Mouse (Mus musculus): Measurements from ENCODE around the gene Map2k2. TPM values are rescaled to one million over a fixed set of nuclear protein-coding genes. Genes with fewer than 3 reads are reported as not detected.
"Not testable (repeated sequence)": the region's sequence is repeated elsewhere in the genome, so short reads cannot be mapped to it uniquely, and the experiment has no call there.

The Map2k2 gene
- total and polyA plus RNA-seq, 3 experiments: 147 to 212 TPM; not detected in 1

DNA sequence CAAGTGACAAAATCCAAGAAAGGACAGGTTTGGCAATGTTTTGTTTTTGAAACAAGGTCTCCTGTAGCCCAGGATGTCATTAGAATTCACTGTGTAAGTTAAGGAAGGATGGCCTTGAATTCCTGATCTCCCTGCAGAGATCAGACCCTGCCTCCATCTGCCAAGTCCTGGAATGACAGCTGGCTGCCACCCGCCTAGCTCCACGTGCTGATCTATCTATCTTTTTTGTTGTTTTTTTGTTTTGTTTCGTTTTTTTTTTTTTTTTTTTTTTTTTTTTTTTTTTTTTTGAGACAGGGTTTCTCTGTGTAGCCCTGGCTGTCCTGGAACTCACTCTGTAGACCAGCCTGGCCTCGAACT is 69.6 kb downstream of the Map2k2 start:
- Histone ChIP-seq H3K79me2 (ENCODE audit: control insufficient read depth, insufficient read depth, low read length, poor library complexity) (peaks cover 36% of the 10 kb centered on the region), H3K4me3 (ENCODE audit: control insufficient read depth in 1 of 2, insufficient read depth in 1 of 2, low read depth in 2 of 2, low read length in 2 of 2) (peak overlapping the region; percentile 58 to 66), H3K9ac (ENCODE audit: control insufficient read depth, low read depth, low read length, poor library complexity, severe bottlenecking) (peak overlapping the region; percentile 59), H3K4me1 (ENCODE audit: control insufficient read depth in 1 of 2, insufficient read depth in 2 of 2, low read length in 2 of 2) (peaks cover 0 to 28% of the 10 kb centered on the region in 2 experiments; a peak in 3 of 4 replicates), H3K36me3 (ENCODE audit: control insufficient read depth in 1 of 2, insufficient read depth in 2 of 2, low read length in 2 of 2) (peaks cover 5 to 18% of the 10 kb centered on the region in 2 experiments), H3K27ac (ENCODE audit: control insufficient read depth, low read depth, low read length) (peak overlapping the region; percentile 80)
- H3K27me3 ChIP-seq (ENCODE audit: control insufficient read depth in 1 of 2, insufficient read depth in 2 of 2, low read length in 2 of 2); H3K9me3 ChIP-seq (replicated peaks; ENCODE audit: insufficient read depth, low read length); DNase-seq (ENCODE audit: low read depth, low spot score): not testable (repeated sequence)
- TF ChIP-seq ZNF384 (IDR thresholded peaks at IDR 0.05; ENCODE audit: low read depth, low read length) (peak; percentile 60), MXI1 (IDR thresholded peaks at IDR 0.05; ENCODE audit: low read depth, low read length) (peak; percentile 94), SIN3A (IDR thresholded peaks at IDR 0.05; ENCODE audit: low read length) (peak; percentile 11; the same call in 1 of the 2 replicates), GATA1 (IDR thresholded peaks at IDR 0.05; ENCODE audit: low read depth, low read length) (0 out of 2 replicates have a peak, but pooled peaks have one; percentile 3)

DNA sequence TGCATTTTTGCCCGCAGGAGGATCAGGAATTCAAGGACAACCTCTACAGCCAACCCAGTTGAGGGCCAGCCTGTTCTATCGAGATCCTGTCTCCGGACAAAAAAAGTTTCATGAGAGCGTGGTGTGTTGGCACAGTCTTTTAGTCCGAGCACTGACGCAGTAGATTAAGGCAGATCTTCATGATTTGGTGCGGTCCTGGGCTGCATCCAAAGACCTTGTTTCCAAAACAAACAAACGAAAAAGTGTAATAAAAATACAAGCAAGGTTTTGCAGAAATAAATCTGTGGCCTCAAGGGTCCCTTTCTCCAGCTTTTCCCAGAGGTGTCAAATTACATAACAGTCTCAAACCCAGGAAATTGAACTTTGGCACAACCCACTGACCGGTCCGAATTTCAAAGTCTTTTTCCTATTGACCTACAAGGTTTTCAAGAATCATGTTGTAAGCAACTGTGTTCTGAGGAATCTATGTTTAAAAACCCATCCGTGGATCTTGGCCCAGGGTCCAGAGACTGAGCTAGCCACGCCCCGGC is 70.3 kb downstream of the Map2k2 start:
- Histone ChIP-seq H3K27me3 (ENCODE audit: control insufficient read depth in 1 of 2, insufficient read depth in 2 of 2, low read length in 2 of 2) (no peaks in the 10 kb centered on the region), H3K36me3 (ENCODE audit: control insufficient read depth in 1 of 2, insufficient read depth in 2 of 2, low read length in 2 of 2) (peaks cover 5 to 18% of the 10 kb centered on the region in 2 experiments)

DNA sequence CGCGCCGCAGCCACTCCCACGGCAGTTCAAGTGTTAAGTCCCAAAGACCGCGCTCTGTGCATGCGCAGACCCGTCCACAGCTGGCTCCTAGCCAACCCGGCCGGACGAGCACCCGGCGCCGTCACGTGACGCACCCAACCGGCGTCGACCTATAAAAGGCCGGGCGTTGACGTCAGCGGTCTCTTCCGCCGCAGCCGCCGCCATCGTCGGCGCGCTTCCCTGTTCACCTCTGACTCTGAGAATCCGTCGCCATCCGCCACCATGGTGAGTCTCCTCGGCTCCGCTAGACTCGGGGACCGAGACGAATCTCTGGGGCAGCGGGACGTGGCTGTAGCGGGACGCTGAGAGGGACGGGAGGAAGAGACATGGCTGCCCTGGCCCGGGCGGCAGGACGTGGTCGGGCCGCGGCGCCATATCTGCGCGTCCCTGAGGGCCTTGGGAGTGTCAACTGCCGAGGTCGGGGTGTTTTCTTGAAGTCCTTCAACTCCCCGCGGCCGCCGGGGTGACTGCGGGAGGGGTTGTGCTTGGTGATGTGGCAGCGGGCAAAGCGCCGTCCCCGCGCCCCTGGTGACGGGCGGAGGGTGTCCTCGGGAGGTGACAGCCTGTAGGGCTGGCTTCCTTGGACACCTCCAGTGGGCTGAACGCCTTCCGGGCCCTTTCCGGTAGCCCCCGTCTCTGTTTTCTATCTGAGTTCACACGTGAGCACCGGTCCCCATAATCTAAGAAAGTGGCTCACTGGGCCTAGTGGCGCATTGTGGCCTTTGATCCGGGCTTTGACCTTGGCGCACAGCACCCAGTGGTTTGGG is 71.0 kb downstream of the Map2k2 start, which contains the start of gene Eef2:
Eef2 (plus strand) TSS at position 166 of the 806 bp plus-strand sequence.
- H3K4me3 ChIP-seq (ENCODE audit: control insufficient read depth in 1 of 2, insufficient read depth in 1 of 2, low read depth in 2 of 2, low read length in 2 of 2): peak within 1 kb of the TSS; percentile 66 to 80
- peak within 1 kb of the TSS; percentile 84 for H3K27ac ChIP-seq (ENCODE audit: control insufficient read depth, low read depth, low read length)
- DNase-seq (ENCODE audit: low read depth, low spot score): peak; percentile 97
- no peaks in the 10 kb centered on the region for H3K27me3 ChIP-seq (ENCODE audit: control insufficient read depth in 1 of 2, insufficient read depth in 2 of 2, low read length in 2 of 2)
- H3K9me3 ChIP-seq (replicated peaks; ENCODE audit: insufficient read depth, low read length): no peaks in the 10 kb centered on the region
- peaks cover 0 to 28% of the 10 kb centered on the region in 2 experiments; a peak in 3 of 4 replicates for H3K4me1 ChIP-seq (ENCODE audit: control insufficient read depth in 1 of 2, insufficient read depth in 2 of 2, low read length in 2 of 2)
- H3K9ac ChIP-seq (ENCODE audit: control insufficient read depth, low read depth, low read length, poor library complexity, severe bottlenecking): peak within 1 kb of the TSS; percentile 94
- H3K79me2 ChIP-seq (ENCODE audit: control insufficient read depth, insufficient read depth, low read length, poor library complexity): peaks cover 36% of the 10 kb centered on the region
- H3K36me3 ChIP-seq (ENCODE audit: control insufficient read depth in 1 of 2, insufficient read depth in 2 of 2, low read length in 2 of 2): peaks cover 6 to 18% of the 10 kb centered on the region in 2 experiments
- TF ChIP-seq GATA1 (IDR thresholded peaks at IDR 0.05; ENCODE audit: low read depth, low read length): no peak
- peak; percentile 97; the same call in 1 of the 2 replicates for TF ChIP-seq ZMIZ1 (IDR thresholded peaks at IDR 0.05; ENCODE audit: low read depth, low read length)
- peak; percentile 99 for TF ChIP-seq NELFE (IDR thresholded peaks at IDR 0.05; ENCODE audit: low read depth, low read length)
- TF ChIP-seq USF1 (IDR thresholded peaks at IDR 0.05; ENCODE audit: low read depth, low read length): peak; percentile 99
- TF ChIP-seq POLR2AphosphoS5 (IDR thresholded peaks at IDR 0.05; ENCODE audit: borderline replicate concordance, low read depth, low read length): peak; percentile 97; the same call in 1 of the 2 replicates
- no peak for TF ChIP-seq UBTF (IDR thresholded peaks at IDR 0.05; ENCODE audit: borderline replicate concordance, insufficient read depth, low read depth, low read length)
- TF ChIP-seq MXI1 (IDR thresholded peaks at IDR 0.05; ENCODE audit: low read depth, low read length): peak; percentile 86
- TF ChIP-seq CTCF (IDR thresholded peaks at IDR 0.05 in 2 of 3, conservative IDR thresholded peaks at IDR 0.05 in 1 of 3; ENCODE audit: control insufficient read depth in 1 of 3, insufficient read depth in 1 of 3, low read depth in 2 of 3, low read length in 3 of 3, poor library complexity in 1 of 3, severe bottlenecking in 1 of 3): no peak
- peak; percentile 85 for TF ChIP-seq ETS1 (IDR thresholded peaks at IDR 0.05; ENCODE audit: low read depth, low read length)
- no peak for TF ChIP-seq ZKSCAN1 (IDR thresholded peaks at IDR 0.05; ENCODE audit: low read depth, low read length)
- no peak for TF ChIP-seq MYB (IDR thresholded peaks at IDR 0.05; ENCODE audit: low read depth, low read length)
- TF ChIP-seq TCF12 (IDR thresholded peaks at IDR 0.05; ENCODE audit: low read depth, low read length): peak; percentile 85
- TF ChIP-seq POLR2AphosphoS2 (IDR thresholded peaks at IDR 0.05; ENCODE audit: low read length): peak; percentile 98
- TF ChIP-seq E2F4 (IDR thresholded peaks at IDR 0.05; ENCODE audit: borderline replicate concordance, low read depth, low read length): 0 out of 2 replicates have a peak, but pooled peaks have one; percentile 52
- no peak for TF ChIP-seq TAL1 (IDR thresholded peaks at IDR 0.05; ENCODE audit: low read length)
- no peak for TF ChIP-seq RCOR1 (IDR thresholded peaks at IDR 0.05; ENCODE audit: low read depth, low read length)
- no peak for TF ChIP-seq ZNF384 (IDR thresholded peaks at IDR 0.05; ENCODE audit: low read depth, low read length)
- peak; percentile 45; the same call in 1 of the 2 replicates for TF ChIP-seq ELF1 (IDR thresholded peaks at IDR 0.05; ENCODE audit: low read depth, low read length)
- TF ChIP-seq NRF1 (IDR thresholded peaks at IDR 0.05; ENCODE audit: insufficient read depth, low read depth, low read length, poor library complexity, severe bottlenecking): peak; percentile 88

More for the DNA sequence above, 70.3 kb downstream of the Map2k2 start:
- H3K4me3 ChIP-seq (ENCODE audit: control insufficient read depth in 1 of 2, insufficient read depth in 1 of 2, low read depth in 2 of 2, low read length in 2 of 2): peak overlapping the region; percentile 58 to 66
- peaks cover 0 to 28% of the 10 kb centered on the region in 2 experiments; a peak in 3 of 4 replicates for H3K4me1 ChIP-seq (ENCODE audit: control insufficient read depth in 1 of 2, insufficient read depth in 2 of 2, low read length in 2 of 2)
- H3K79me2 ChIP-seq (ENCODE audit: control insufficient read depth, insufficient read depth, low read length, poor library complexity): peaks cover 36% of the 10 kb centered on the region
- TF ChIP-seq ZNF384 (IDR thresholded peaks at IDR 0.05; ENCODE audit: low read depth, low read length) (peak; percentile 42; the same call in 1 of the 2 replicates), MAZ (IDR thresholded peaks at IDR 0.05; ENCODE audit: low read depth, low read length) (peak; percentile 15; the same call in 1 of the 2 replicates), GATA1 (IDR thresholded peaks at IDR 0.05; ENCODE audit: low read depth, low read length) (no peak), MXI1 (IDR thresholded peaks at IDR 0.05; ENCODE audit: low read depth, low read length) (peak; percentile 73; the same call in 1 of the 2 replicates), UBTF (IDR thresholded peaks at IDR 0.05; ENCODE audit: borderline replicate concordance, insufficient read depth, low read depth, low read length) (no peak)
- no peaks in the 10 kb centered on the region for H3K9me3 ChIP-seq (replicated peaks; ENCODE audit: insufficient read depth, low read length)
- no peak for DNase-seq (ENCODE audit: low read depth, low spot score)
- peak overlapping the region; percentile 69 for H3K27ac ChIP-seq (ENCODE audit: control insufficient read depth, low read depth, low read length)
- H3K9ac ChIP-seq (ENCODE audit: control insufficient read depth, low read depth, low read length, poor library complexity, severe bottlenecking): peak overlapping the region; percentile 59

Data from MEL (cell line).